Mouse (Mus musculus) hindbrain, embryonic 10.5 days (tissue): ENCODE data around the gene Rap2a. TPM values are rescaled to one million over a fixed set of nuclear protein-coding genes. Genes with fewer than 3 reads are reported as not detected.

ENCODE experiments used
- polyA plus RNA-seq: library from polyadenylated mRNA; unstranded; fragments of >200 nt; fragmentation: Nextera tagmentation; extraction: Ambion mirVana; gene quantifications from 2 replicates; pipeline ENCODE4 v1.2.1, GENCODE M21; 2016

Gene Rap2a
- polyA plus RNA-seq, 1 experiment from 2014 or later, result 13.1 TPM

Other genes starting within 250 kb of the Rap2a start
- gene Mbnl2, start 202.8 kb upstream of the Rap2a start, polyA plus RNA-seq, result 29.4 and 31.8 TPM in 2 replicates